Mouse (Mus musculus): ENCODE data around the gene Smpd2. TPM values are rescaled to one million over a fixed set of nuclear protein-coding genes. Genes with fewer than 3 reads are reported as not detected.

Smpd2 gene
- total and polyA plus RNA-seq, 2 experiments from 2014 or later: 27.7 to 43.9 TPM

- H3K36me3 ChIP-seq (ENCODE audit: insufficient read depth): peaks cover 26% of the 10 kb centered on the region
- no peak overlapping the region for H3K27ac ChIP-seq (ENCODE audit: low read depth, low read length)
- no peak overlapping the region for H3K9ac ChIP-seq
- H3K4me1 ChIP-seq (ENCODE audit: insufficient read depth): no peaks in the 10 kb centered on the region
- H3K9me3 ChIP-seq (ENCODE audit: low read length): no peaks in the 10 kb centered on the region
- DNase-seq (no peak), ATAC-seq (no peak)
- WGBS: 86% methylated on average over 5 of the region's 5 CpGs
- no peak for TF ChIP-seq CTCF (IDR thresholded peaks at IDR 0.05; ENCODE audit: low read depth)
- H3K27me3 ChIP-seq (ENCODE audit: insufficient read depth, low read length): no peaks in the 10 kb centered on the region
- H3K4me2 ChIP-seq (ENCODE audit: low read depth): no peak overlapping the region
- no peak overlapping the region for H3K4me3 ChIP-seq (ENCODE audit: low read depth, low read length)
Observed at GRCm38 (mm10) chr10:41529972-41530371, 39.8 kb upstream of the Smpd2 start.

- H3K36me3 ChIP-seq (ENCODE audit: insufficient read depth): peaks cover 27% of the 10 kb centered on the region
- TF ChIP-seq CTCF (IDR thresholded peaks at IDR 0.05; ENCODE audit: low read depth): no peak
- WGBS: 70% methylated on average over 1 of the region's 1 CpGs
Observed at GRCm38 (mm10) chr10:41525696-41526095, 35.5 kb upstream of the Smpd2 start.

GRCm38 (mm10) chr10:41523386-41523785 is 33.2 kb upstream of the Smpd2 start:
- Histone ChIP-seq H3K9ac (no peak overlapping the region), H3K4me1 (ENCODE audit: insufficient read depth) (peaks cover 17% of the 10 kb centered on the region), H3K27ac (ENCODE audit: low read depth, low read length) (no peak overlapping the region), H3K4me2 (ENCODE audit: low read depth) (no peak overlapping the region), H3K36me3 (ENCODE audit: insufficient read depth) (peaks cover 20% of the 10 kb centered on the region; the same call in 1 of the 2 replicates), H3K4me3 (ENCODE audit: low read depth, low read length) (no peak overlapping the region), H3K27me3 (ENCODE audit: insufficient read depth, low read length) (no peaks in the 10 kb centered on the region), H3K9me3 (ENCODE audit: low read length) (no peaks in the 10 kb centered on the region)
- DNase-seq: no peak
- TF ChIP-seq CTCF (IDR thresholded peaks at IDR 0.05; ENCODE audit: low read depth): no peak
- no peak for ATAC-seq
- WGBS: 81% methylated on average over 3 of the region's 3 CpGs

More at GRCm38 (mm10) chr10:41525696-41526095, 35.5 kb upstream of the Smpd2 start:
- Histone ChIP-seq H3K27me3 (ENCODE audit: insufficient read depth, low read length) (no peaks in the 10 kb centered on the region), H3K4me3 (ENCODE audit: low read depth, low read length) (no peak overlapping the region), H3K4me2 (ENCODE audit: low read depth) (no peak overlapping the region), H3K9ac (no peak overlapping the region), H3K9me3 (ENCODE audit: low read length) (no peaks in the 10 kb centered on the region), H3K27ac (ENCODE audit: low read depth, low read length) (no peak overlapping the region), H3K4me1 (ENCODE audit: insufficient read depth) (peaks cover 14% of the 10 kb centered on the region)
- no peak for ATAC-seq
- DNase-seq: no peak

DNA sequence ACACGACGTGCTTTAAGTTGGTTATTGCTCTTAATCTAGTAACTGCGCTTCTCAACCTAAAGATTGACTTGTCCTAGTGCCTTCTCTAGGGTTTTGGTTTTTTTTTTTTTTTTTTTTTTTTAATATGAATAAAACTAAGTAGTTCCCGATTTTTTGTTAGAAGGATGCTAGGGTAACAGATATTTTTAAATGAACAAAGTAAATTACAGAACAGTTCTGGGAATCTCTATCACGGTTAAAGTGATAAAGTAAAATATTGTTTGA is 30.2 kb upstream of the Smpd2 start:
- Histone ChIP-seq H3K4me3 (ENCODE audit: low read depth, low read length) (peak overlapping the region; percentile 95), H3K4me2 (ENCODE audit: low read depth) (peak overlapping the region; percentile 96), H3K36me3 (ENCODE audit: insufficient read depth) (peaks cover 12% of the 10 kb centered on the region; the same call in 1 of the 2 replicates), H3K4me1 (ENCODE audit: insufficient read depth) (peaks cover 17% of the 10 kb centered on the region), H3K27ac (ENCODE audit: low read depth, low read length) (no peak overlapping the region), H3K9ac (no peak overlapping the region; the same call in 1 of the 2 replicates), H3K9me3 (ENCODE audit: low read length) (no peaks in the 10 kb centered on the region), H3K27me3 (ENCODE audit: insufficient read depth, low read length) (no peaks in the 10 kb centered on the region)
- 3% methylated on average over 5 of the region's 5 CpGs for WGBS
- no peak for ATAC-seq
- DNase-seq: no peak
- no peak for TF ChIP-seq CTCF (IDR thresholded peaks at IDR 0.05; ENCODE audit: low read depth)

- H3K4me2 ChIP-seq (ENCODE audit: low read depth): peak overlapping the region; percentile 96
- peak overlapping the region; percentile 98 for H3K27ac ChIP-seq (ENCODE audit: low read depth, low read length)
- DNase-seq: peak; percentile 54
- H3K4me3 ChIP-seq (ENCODE audit: low read depth, low read length): peak overlapping the region; percentile 95
- peak overlapping the region; percentile 94 for H3K9ac ChIP-seq
- H3K36me3 ChIP-seq (ENCODE audit: insufficient read depth): peaks cover 9% of the 10 kb centered on the region; the same call in 1 of the 2 replicates
- H3K4me1 ChIP-seq (ENCODE audit: insufficient read depth): peaks cover 17% of the 10 kb centered on the region
- peak; percentile 54 for ATAC-seq
- TF ChIP-seq CTCF (IDR thresholded peaks at IDR 0.05; ENCODE audit: low read depth): no peak
- 2% methylated on average over 65 of the region's 65 CpGs for WGBS
- no peaks in the 10 kb centered on the region for H3K27me3 ChIP-seq (ENCODE audit: insufficient read depth, low read length)
- no peaks in the 10 kb centered on the region for H3K9me3 ChIP-seq (ENCODE audit: low read length)
Observed at GRCm38 (mm10) chr10:41519640-41520409, 29.7 kb upstream of the Smpd2 start.

- Histone ChIP-seq H3K27me3 (ENCODE audit: insufficient read depth, low read length) (no peaks in the 10 kb centered on the region), H3K4me3 (ENCODE audit: low read depth, low read length) (peak within 1 kb of the TSS; percentile 95), H3K36me3 (ENCODE audit: insufficient read depth) (0 out of 2 replicates have a peak, but pooled peaks cover 5% of the 10 kb centered on the region), H3K4me1 (ENCODE audit: insufficient read depth) (peaks cover 17% of the 10 kb centered on the region), H3K27ac (ENCODE audit: low read depth, low read length) (peak within 1 kb of the TSS; percentile 98), H3K9me3 (ENCODE audit: low read length) (no peaks in the 10 kb centered on the region), H3K4me2 (ENCODE audit: low read depth) (peak within 1 kb of the TSS; percentile 96), H3K9ac (peak within 1 kb of the TSS; percentile 94)
- TF ChIP-seq CTCF (IDR thresholded peaks at IDR 0.05; ENCODE audit: low read depth): no peak
- ATAC-seq (peak; percentile 92), DNase-seq (peak; percentile 97)
- WGBS: under 1% methylated on average over 63 of the region's 69 CpGs
Observed at GRCm38 (mm10) chr10:41518981-41519618, 28.9 kb upstream of the Smpd2 start, which contains the start of gene Cd164. Cd164 (plus strand) TSS chr10:41519414.

- H3K27ac ChIP-seq (ENCODE audit: low read depth, low read length): peak overlapping the region; percentile 98
- H3K4me3 ChIP-seq (ENCODE audit: low read depth, low read length): peak overlapping the region; percentile 95
- WGBS: 1% methylated on average over 23 of the region's 23 CpGs
- H3K9ac ChIP-seq: peak overlapping the region; percentile 94
- no peaks in the 10 kb centered on the region for H3K27me3 ChIP-seq (ENCODE audit: insufficient read depth, low read length)
- 0 out of 2 replicates have a peak, but pooled peaks cover 5% of the 10 kb centered on the region for H3K36me3 ChIP-seq (ENCODE audit: insufficient read depth)
- peaks cover 17% of the 10 kb centered on the region for H3K4me1 ChIP-seq (ENCODE audit: insufficient read depth)
- TF ChIP-seq CTCF (IDR thresholded peaks at IDR 0.05; ENCODE audit: low read depth): peak; percentile 74
- peak overlapping the region; percentile 96 for H3K4me2 ChIP-seq (ENCODE audit: low read depth)
- no peaks in the 10 kb centered on the region for H3K9me3 ChIP-seq (ENCODE audit: low read length)
- DNase-seq (peak; percentile 81), ATAC-seq (peak; percentile 49)
Observed at GRCm38 (mm10) chr10:41518508-41518980, 28.4 kb upstream of the Smpd2 start.
